In genomic region chr10:108172817-108173563, GRCm38 (mm10) we compare ENCODE assay signal across 12 mouse cellular contexts. TPM values are rescaled to one million over a fixed set of nuclear protein-coding genes. Genes with fewer than 3 reads are reported as not detected.
A peak's percentile ranks its signal among the peaks of the same experiment; 100 is the strongest.
DNase-seq lines count a peak whose midpoint lies in the region; ATAC-seq and TF ChIP-seq lines count a peak whose summit lies in the region.
"Had no signal": no experiment of that assay in that cellular context is flagged by ENCODE, and none has a peak within 500 bp of the region (broad histone marks: within the 10 kb centered on the region; RNA-seq: fewer than 3 reads in every experiment).

No protein-coding gene starts in this region.

- peak overlapping the region; percentile 70 for H3K27ac ChIP-seq in gastrocnemius, adult 2 months
- peak overlapping the region; percentile 8; the same call in 1 of the 2 replicates for H3K27ac ChIP-seq in liver, embryonic 12.5 days
- H3K27ac ChIP-seq: embryonic facial prominence, embryonic 12.5 days; limb, embryonic 13.5 days had no signal

- H3K9me3 ChIP-seq in liver, embryonic 12.5 days (replicated peaks): no peaks in the 10 kb centered on the region
- H3K9me3 ChIP-seq: embryonic facial prominence, embryonic 12.5 days; limb, embryonic 13.5 days had no signal

- intact Hi-C loops in gastrocnemius, adult 2 months (cut with DNase I): no loop called here

- no peak overlapping the region for H3ac ChIP-seq in C2C12 (ENCODE audit: control insufficient read depth, insufficient read length, low read depth)

- H3K79me2 ChIP-seq in C2C12 (ENCODE audit: control insufficient read depth, insufficient read depth): peaks cover 96% of the 10 kb centered on the region

- peak overlapping the region; percentile 32 for H3K4me2 ChIP-seq in liver, embryonic 12.5 days
- H3K4me2 ChIP-seq: embryonic facial prominence, embryonic 12.5 days; limb, embryonic 13.5 days; midbrain, embryonic 11.5 days had no signal

- peak overlapping the region; percentile 29 for H3K4me3 ChIP-seq in gastrocnemius, adult 2 months
- no peak overlapping the region for H3K4me3 ChIP-seq in C2C12 (ENCODE audit: insufficient read depth, poor library complexity, severe bottlenecking)
- no peak overlapping the region for H3K4me3 ChIP-seq in liver, embryonic 12.5 days
- H3K4me3 ChIP-seq: embryonic facial prominence, embryonic 12.5 days; limb, embryonic 13.5 days had no signal

- no peaks in the 10 kb centered on the region for H3K27me3 ChIP-seq in C2C12 (ENCODE audit: control insufficient read depth, insufficient read depth, insufficient read length)
- H3K27me3 ChIP-seq in liver, embryonic 12.5 days (replicated peaks): no peaks in the 10 kb centered on the region
- H3K27me3 ChIP-seq: embryonic facial prominence, embryonic 12.5 days; limb, embryonic 13.5 days had no signal

- H3K36me3 ChIP-seq in C2C12 (ENCODE audit: control insufficient read depth, insufficient read depth): peaks cover 10% of the 10 kb centered on the region
- no peaks in the 10 kb centered on the region for H3K36me3 ChIP-seq in liver, embryonic 12.5 days
- H3K36me3 ChIP-seq: embryonic facial prominence, embryonic 12.5 days had no signal

- peak; percentile 42 for ATAC-seq in liver, embryonic 12.5 days

- no peak overlapping the region for H3K9ac ChIP-seq in liver, embryonic 12.5 days
- H3K9ac ChIP-seq: embryonic facial prominence, embryonic 12.5 days; limb, embryonic 13.5 days had no signal

- TF ChIP-seq CTCF in gastrocnemius, adult 2 months (IDR thresholded peaks at IDR 0.05): no peak
- TF ChIP-seq CTCF in C2C12 (IDR thresholded peaks at IDR 0.05; ENCODE audit: control insufficient read depth, insufficient read depth, insufficient read length): no peak

- peaks cover 66% of the 10 kb centered on the region for H3K4me1 ChIP-seq in liver, embryonic 12.5 days

- peak; percentile 23 for DNase-seq in gastrocnemius, adult 2 months
- DNase-seq in gastrocnemius, postnatal 10 days: no peak
- DNase-seq in c-Kit-positive CD71-positive TER-119-negative erythroid progenitor cells, embryonic 14.5 days (ENCODE audit: low read depth): peak; percentile 58
- DNase-seq in layer of hippocampus, adult 9-11 months: no peak
- DNase-seq in kidney, adult 11 months: no peak
- DNase-seq in cerebellum, adult 11 months: no peak
- DNase-seq: thymus, postnatal 25 days had no signal

- peaks cover 86% of the 10 kb centered on the region for H3K79me3 ChIP-seq in C2C12 (ENCODE audit: low read depth)

- WGBS in liver, embryonic 12.5 days (ENCODE audit: insufficient replicate concordance): 53% methylated on average over 6 of the region's 6 CpGs

TF ChIP-seq in C2C12, 6 proteins besides CTCF, POLR2A, EP300 and RAD21:
- TF ChIP-seq CEBPB (IDR thresholded peaks at IDR 0.05; ENCODE audit: low read depth) (peak; percentile 5), MYOG (IDR thresholded peaks at IDR 0.05; ENCODE audit: control insufficient read depth, extremely low read depth, insufficient read length) (no peak), MYOD1 (IDR thresholded peaks at IDR 0.05; ENCODE audit: control insufficient read depth, insufficient read length, low read depth) (peak; percentile 49)

RNA-seq across cellular contexts. Expression of gene Ppp1r12a, which starts 11.0 kb away (rescaled TPM):
- 10 to 100 TPM; 23.2 to 29.1 TPM for total RNA-seq in gastrocnemius, adult 2 months (2021)
- total RNA-seq in gastrocnemius, postnatal 10 days (2021): 10 to 100 TPM; 48.7 to 65.4 TPM
- 17.5 TPM for polyA plus RNA-seq in C2C12 (2012; fragmentation: generic; extraction: Trizol)
- polyA plus RNA-seq in liver, embryonic 12.5 days (2016; fragmentation: Nextera tagmentation; extraction: Ambion mirVana): 48.3 and 51.8 TPM in 2 replicates

Comparison
In these comparisons a context has a peak if more than half of its experiments do, and no peak if none do; other contexts are left out.
1. DNase-seq: peak in gastrocnemius, adult 2 months (single experiment) and c-Kit-positive CD71-positive TER-119-negative erythroid progenitor cells, embryonic 14.5 days (single experiment); none in gastrocnemius, postnatal 10 days (single experiment), layer of hippocampus, adult 9-11 months (single experiment), kidney, adult 11 months (single experiment) and cerebellum, adult 11 months (single experiment).